Mouse (Mus musculus) ES-Bruce4 (cell line): ENCODE results near the gene Dus1l.
"Not testable (repeated sequence)": the region's sequence is repeated elsewhere in the genome, so short reads cannot be mapped to it uniquely, and the experiment has no call there.

Experiments
- CTCF ChIP-seq: IDR thresholded peaks from one replicate; pipeline ENCODE4 v1.8.1; 2011; ENCODE audit warnings: low read depth, low read length
- EP300 ChIP-seq: IDR thresholded peaks from 2 replicates; pipeline ENCODE4 v1.6.1; 2011; ENCODE audit warnings: low read depth, low read length; ENCODE audit not compliant: insufficient read depth
- POLR2A ChIP-seq: IDR thresholded peaks from one replicate; pipeline ENCODE4 v1.8.1; 2011; ENCODE audit warnings: low read length; ENCODE audit not compliant: insufficient read depth

DNA sequence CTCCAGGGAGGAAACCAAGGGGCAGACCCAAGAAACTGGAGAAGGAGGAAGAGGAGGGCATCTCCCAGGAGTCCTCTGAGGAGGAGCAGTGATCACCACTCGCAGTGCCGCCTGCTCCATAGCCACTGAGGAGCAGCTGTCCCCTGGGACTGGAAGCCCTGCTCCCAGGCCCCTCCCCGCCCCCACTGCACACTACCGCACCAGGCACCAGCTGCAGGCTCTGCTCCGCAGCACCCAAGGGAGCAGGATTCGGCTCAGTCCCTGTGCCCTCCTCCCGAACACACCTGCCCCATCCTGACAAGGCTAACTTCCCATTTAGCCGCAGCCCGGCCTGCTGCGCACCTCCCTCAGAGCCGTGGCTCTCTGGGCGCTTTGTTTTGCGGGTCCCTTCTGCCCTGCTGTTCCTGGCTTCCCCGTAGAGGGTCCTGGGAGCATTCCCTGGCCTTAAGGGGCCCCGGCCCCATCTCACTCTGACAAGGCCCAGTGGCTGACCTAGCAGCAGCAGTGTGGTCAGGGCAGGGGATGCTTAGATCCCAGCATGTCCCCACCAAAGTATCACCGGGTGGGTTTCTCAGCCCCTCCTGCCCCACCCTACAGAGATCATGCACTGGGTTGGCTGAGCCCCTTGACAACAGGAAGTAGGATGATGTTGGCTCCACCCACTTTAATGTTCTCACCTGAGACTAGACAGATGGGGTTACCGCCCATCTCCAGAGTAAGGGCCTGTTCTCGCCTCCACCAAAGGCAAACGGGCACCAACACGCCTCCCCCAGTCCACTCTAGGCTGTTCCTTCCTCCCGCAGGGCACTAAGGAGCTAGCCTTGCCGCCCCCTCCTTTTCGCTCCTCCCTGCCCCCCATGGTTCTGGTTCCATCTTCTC, 32.8 kb downstream of the Dus1l start:
- not testable (repeated sequence) for TF ChIP-seq CTCF, POLR2A, EP300
